Mouse (Mus musculus) heart, adult 2 months (tissue): ENCODE results near the gene Zfp575.
"Not testable (repeated sequence)": the region's sequence is repeated elsewhere in the genome, so short reads cannot be mapped to it uniquely, and the experiment has no call there.

Source experiments
- CTCF ChIP-seq: fragments of 200-600 bp; IDR thresholded peaks from 2 replicates; pipeline ENCODE4 v1.8.1; 2022; ENCODE audit warnings: antibody characterized with exemption, mild to moderate bottlenecking, moderate library complexity
- EP300 ChIP-seq: fragments of 200-500 bp; IDR thresholded peaks from 2 replicates; pipeline ENCODE4 v1.6.1; 2011; ENCODE audit warnings: low read depth, low read length, control low read depth; ENCODE audit not compliant: insufficient read depth
- POLR2A ChIP-seq: fragments of 200-500 bp; IDR thresholded peaks from 2 replicates; pipeline ENCODE4 v1.6.1; 2011; ENCODE audit warnings: mild to moderate bottlenecking, low read depth, low read length, control low read depth; ENCODE audit not compliant: insufficient read depth

- TF ChIP-seq POLR2A, CTCF, EP300: not testable (repeated sequence)
Observed at GRCm38 (mm10) chr7:24618374-24618773, 30.9 kb upstream of the Zfp575 start.
